Mouse (Mus musculus): ENCODE data around the gene Phf5a.

GRCm38 (mm10) chr15:81845033-81845625 is 26.6 kb downstream of the Phf5a start:
- TF ChIP-seq CTCF (IDR thresholded peaks at IDR 0.05; ENCODE audit: borderline replicate concordance, control insufficient read depth, extremely low read depth, insufficient read depth, low read length, poor library complexity) (no peak), POLR2A (IDR thresholded peaks at IDR 0.05; ENCODE audit: control insufficient read depth, extremely low read depth, insufficient read depth, low read length, poor library complexity) (no peak)
